ENCODE assay signal across 9 mouse cellular contexts in genomic region chr3:41377826-41378406, GRCm38 (mm10).
DNase-seq lines count a peak whose midpoint lies in the region; ATAC-seq lines count a peak whose summit lies in the region.
"Had no signal": no experiment of that assay in that cellular context is flagged by ENCODE, and none has a peak within 500 bp of the region (broad histone marks: within the 10 kb centered on the region; RNA-seq: fewer than 3 reads in every experiment).

No protein-coding gene starts in this region.

- no peak overlapping the region for H3K4me2 ChIP-seq in hindbrain, embryonic 16.5 days (ENCODE audit: low read length)
- H3K4me2 ChIP-seq in neural tube, embryonic 15.5 days, result no peak overlapping the region
- H3K4me2 ChIP-seq: liver, embryonic 15.5 days had no signal

- peaks cover 18% of the 10 kb centered on the region for H3K4me1 ChIP-seq in hindbrain, embryonic 16.5 days (ENCODE audit: control insufficient read depth, insufficient read depth, low read depth, low read length)
- peaks cover 38% of the 10 kb centered on the region for H3K4me1 ChIP-seq in neural tube, embryonic 15.5 days
- H3K4me1 ChIP-seq: liver, embryonic 15.5 days had no signal

- ATAC-seq in hindbrain, embryonic 16.5 days, result peak; percentile 30; the same call in 1 of the 2 replicates
- ATAC-seq in neural tube, embryonic 15.5 days (ENCODE audit: low FRiP score), result peak; percentile 14; the same call in 1 of the 2 replicates

- peak overlapping the region; percentile 39; the same call in 1 of the 2 replicates for H3K27ac ChIP-seq in hindbrain, embryonic 16.5 days (ENCODE audit: low read depth, low read length)
- 0 out of 2 replicates have a peak overlapping the region, but pooled peaks have one; percentile 19 for H3K27ac ChIP-seq in neural tube, embryonic 15.5 days (replicated peaks)
- H3K27ac ChIP-seq: liver, embryonic 15.5 days had no signal

- peak; percentile 17 to 40 for DNase-seq in left cerebral cortex, adult 18-20 months (ENCODE audit: low spot score in 2 of 2)
- DNase-seq in left cerebral cortex, adult 11 months (ENCODE audit: low spot score), result no peak
- DNase-seq in brain, adult 2 months (ENCODE audit: low read depth, low spot score), result peak; percentile 38
- no peak for DNase-seq in spleen, adult 12 weeks (ENCODE audit: low spot score)
- DNase-seq in kidney, adult 18-20 months, result no peak
- DNase-seq: gastrocnemius, postnatal 25 days had no signal

- 42% methylated on average over 5 of the region's 5 CpGs for WGBS in hindbrain, embryonic 16.5 days
- WGBS in neural tube, embryonic 15.5 days, result 55% methylated on average over 5 of the region's 5 CpGs

- H3K36me3 ChIP-seq in hindbrain, embryonic 16.5 days (ENCODE audit: control insufficient read depth, insufficient read depth, low read length), result no peaks in the 10 kb centered on the region
- H3K36me3 ChIP-seq in neural tube, embryonic 15.5 days, result no peaks in the 10 kb centered on the region
- H3K36me3 ChIP-seq: liver, embryonic 15.5 days had no signal

- no peak overlapping the region for H3K9ac ChIP-seq in hindbrain, embryonic 16.5 days (ENCODE audit: low read depth, low read length)
- no peak overlapping the region for H3K9ac ChIP-seq in neural tube, embryonic 15.5 days (replicated peaks)
- H3K9ac ChIP-seq: liver, embryonic 15.5 days had no signal

- no peaks in the 10 kb centered on the region for H3K27me3 ChIP-seq in hindbrain, embryonic 16.5 days (replicated peaks; ENCODE audit: control insufficient read depth, insufficient read depth, low read length)
- H3K27me3 ChIP-seq in neural tube, embryonic 15.5 days (replicated peaks), result no peaks in the 10 kb centered on the region
- H3K27me3 ChIP-seq: liver, embryonic 15.5 days had no signal

- H3K4me3 ChIP-seq in hindbrain, embryonic 16.5 days (ENCODE audit: low read length), result no peak overlapping the region
- no peak overlapping the region for H3K4me3 ChIP-seq in neural tube, embryonic 15.5 days (replicated peaks)
- H3K4me3 ChIP-seq: liver, embryonic 15.5 days had no signal

- no peaks in the 10 kb centered on the region for H3K9me3 ChIP-seq in hindbrain, embryonic 16.5 days (ENCODE audit: control insufficient read depth, low read length)
- H3K9me3 ChIP-seq in neural tube, embryonic 15.5 days (replicated peaks), result no peaks in the 10 kb centered on the region
- H3K9me3 ChIP-seq: liver, embryonic 15.5 days had no signal

Comparison
In these comparisons a context has a peak if more than half of its experiments do, and no peak if none do; other contexts are left out.
1. DNase-seq: peak in left cerebral cortex, adult 18-20 months (2 of 2) and brain, adult 2 months (single experiment); none in left cerebral cortex, adult 11 months (single experiment), spleen, adult 12 weeks (single experiment) and kidney, adult 18-20 months (single experiment).